Mouse (Mus musculus): ENCODE measurements at regions not wholly inside any gene's neighbourhood (a gene's known extent, or its start where the extent isn't known, plus 50 kb on each side); places are given as distances from the start of the nearest gene placed in this dataset.

DNA sequence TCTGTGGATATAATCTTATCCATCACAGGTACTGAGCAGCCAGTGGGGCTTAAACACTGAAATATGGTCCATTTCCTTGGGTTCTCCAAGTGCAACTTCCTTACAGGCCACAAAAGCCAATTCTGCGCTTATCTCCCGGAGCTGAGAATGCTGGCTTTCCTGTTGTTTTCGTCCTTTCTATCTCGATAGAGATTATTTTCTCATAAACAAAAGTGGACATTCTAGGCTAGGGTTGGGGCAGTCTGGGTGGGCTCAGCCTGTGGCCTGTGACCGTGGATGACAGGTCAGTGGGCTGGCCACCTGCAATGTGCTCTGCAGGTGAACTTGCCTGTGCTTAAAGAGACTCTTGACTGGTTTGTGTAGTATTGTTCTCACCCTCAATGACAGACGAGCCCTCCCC, 179.0 kb upstream of the Arglu1 start:
- TF ChIP-seq CTCF (conservative IDR thresholded peaks at IDR 0.05 in 1 of 2, IDR thresholded peaks at IDR 0.05 in 1 of 2; ENCODE audit: low read depth in 2 of 2, low read length in 2 of 2) (no peak), JUN (IDR thresholded peaks at IDR 0.05; ENCODE audit: insufficient read depth, low read depth, low read length) (no peak), RAD21 (IDR thresholded peaks at IDR 0.05; ENCODE audit: low read depth, low read length) (no peak)

Data from CH12.LX (cell line).